Mouse (Mus musculus) MEL (cell line): ENCODE measurements around the gene Plekhg1. TPM values are rescaled to one million over a fixed set of nuclear protein-coding genes. Genes with fewer than 3 reads are reported as not detected.

ENCODE experiments used
- DNase-seq: peaks from one replicate; pipeline ENCODE4 v3.0.0; 2011; ENCODE audit warnings: low read depth, low spot score
- H3K27ac ChIP-seq: 2 replicates; pipeline ENCODE4 v1.5.1; 2012; ENCODE audit warnings: low read depth, mild to moderate bottlenecking, control low read depth, low read length, moderate library complexity; ENCODE audit not compliant: control insufficient read depth
- H3K27me3 ChIP-seq, 2 experiments: fragments of 150-350 bp in 1 of 2; sonication (generic) in 1 of 2; 2 replicates each; pipeline ENCODE4 v1.6.1; 2012; ENCODE audit warnings: low read length in 2 of 2, mild to moderate bottlenecking in 2 of 2, improper control_type of control experiment in 1 of 2, moderate library complexity in 1 of 2; ENCODE audit not compliant: insufficient read depth in 2 of 2, control insufficient read depth in 1 of 2
- H3K36me3 ChIP-seq, 2 experiments: 2 replicates each; pipeline ENCODE4 v1.6.1; 2012 to 2014; ENCODE audit warnings: low read length in 2 of 2, improper control_type of control experiment in 1 of 2, inconsistent platforms in 1 of 2, mild to moderate bottlenecking in 1 of 2; ENCODE audit not compliant: insufficient read depth in 2 of 2, control insufficient read depth in 1 of 2
- H3K4me1 ChIP-seq, 2 experiments: fragments of 150-350 bp in 1 of 2; sonication (generic) in 1 of 2; 2 replicates each; pipeline ENCODE4 v1.6.1; 2012; ENCODE audit warnings: low read length in 2 of 2, improper control_type of control experiment in 1 of 2, mild to moderate bottlenecking in 1 of 2; ENCODE audit not compliant: insufficient read depth in 2 of 2, control insufficient read depth in 1 of 2
- H3K4me3 ChIP-seq, 2 experiments: fragments of 150-350 bp in 1 of 2; sonication (generic) in 1 of 2; 2 replicates each; pipeline ENCODE4 v1.5.1; 2012; ENCODE audit warnings: low read depth in 2 of 2, low read length in 2 of 2, mild to moderate bottlenecking in 2 of 2, moderate library complexity in 2 of 2, control low read depth in 1 of 2, improper control_type of control experiment in 1 of 2; ENCODE audit not compliant: control insufficient read depth in 1 of 2, insufficient read depth in 1 of 2
- H3K79me2 ChIP-seq: 2 replicates; pipeline ENCODE4 v1.6.1; 2012; ENCODE audit warnings: mild to moderate bottlenecking, low read length, moderate library complexity; ENCODE audit not compliant: control insufficient read depth, poor library complexity, insufficient read depth
- H3K9ac ChIP-seq: 2 replicates; pipeline ENCODE4 v1.6.1; 2012; ENCODE audit warnings: low read depth, mild to moderate bottlenecking, control low read depth, low read length, moderate library complexity; ENCODE audit not compliant: control insufficient read depth, poor library complexity, severe bottlenecking
- H3K9me3 ChIP-seq: fragments of 150-350 bp; sonication (generic); replicated peaks from 2 replicates; pipeline ENCODE4 v1.6.1; 2012; ENCODE audit warnings: mild to moderate bottlenecking, low read length, improper control_type of control experiment, moderate library complexity; ENCODE audit not compliant: insufficient read depth
- CTCF ChIP-seq, 3 experiments: IDR thresholded peaks in 2 of 3; conservative IDR thresholded peaks in 1 of 3; 2 replicates each; pipeline ENCODE4 v1.5.1; 2011 to 2012; ENCODE audit warnings: low read length in 3 of 3, low read depth in 2 of 3, mild to moderate bottlenecking in 2 of 3, improper control_type of control experiment in 1 of 3, inconsistent platforms in 1 of 3, mixed read lengths in 1 of 3, moderate library complexity in 1 of 3; ENCODE audit not compliant: control insufficient read depth in 1 of 3, insufficient read depth in 1 of 3, poor library complexity in 1 of 3, severe bottlenecking in 1 of 3
- ETS1 ChIP-seq: IDR thresholded peaks from 2 replicates; pipeline ENCODE4 v1.6.1; 2012; ENCODE audit warnings: low read depth, mild to moderate bottlenecking, inconsistent platforms, low read length, improper control_type of control experiment, moderate library complexity
- JUND ChIP-seq: IDR thresholded peaks from 2 replicates; pipeline ENCODE4 v1.6.1; 2011; ENCODE audit warnings: low read depth, mild to moderate bottlenecking, improper control_type of control experiment, low read length
- MXI1 ChIP-seq: IDR thresholded peaks from 2 replicates; pipeline ENCODE4 v1.6.1; 2011; ENCODE audit warnings: mild to moderate bottlenecking, low read depth, low read length, improper control_type of control experiment
- MYC ChIP-seq: IDR thresholded peaks from 2 replicates; pipeline ENCODE4 v1.6.1; 2011; ENCODE audit warnings: low read depth, mild to moderate bottlenecking, low read length, improper control_type of control experiment, moderate library complexity
- POLR2AphosphoS5 ChIP-seq: IDR thresholded peaks from 2 replicates; pipeline ENCODE4 v1.6.1; 2012; ENCODE audit warnings: low read depth, borderline replicate concordance, mild to moderate bottlenecking, inconsistent platforms, low read length, moderate library complexity, mixed read lengths
- RAD21 ChIP-seq: IDR thresholded peaks from 2 replicates; pipeline ENCODE4 v1.6.1; 2011; ENCODE audit warnings: mild to moderate bottlenecking, low read depth, low read length, improper control_type of control experiment
- SMC3 ChIP-seq: IDR thresholded peaks from 2 replicates; pipeline ENCODE4 v1.6.1; 2011; ENCODE audit warnings: low read depth, low read length, improper control_type of control experiment
- TBP ChIP-seq: IDR thresholded peaks from 2 replicates; pipeline ENCODE4 v1.8.0; 2011; ENCODE audit warnings: low read depth, low read length, improper control_type of control experiment
- ZKSCAN1 ChIP-seq: IDR thresholded peaks from 2 replicates; pipeline ENCODE4 v1.6.1; 2012; ENCODE audit warnings: low read depth, mild to moderate bottlenecking, inconsistent platforms, low read length, improper control_type of control experiment, moderate library complexity
- ZNF384 ChIP-seq: IDR thresholded peaks from 2 replicates; pipeline ENCODE4 v1.6.1; 2012; ENCODE audit warnings: low read depth, mild to moderate bottlenecking, inconsistent platforms, low read length, improper control_type of control experiment
- polyA plus RNA-seq, 2 experiments: library from polyadenylated mRNA; stranded (reverse) in 1 of 2; unstranded in 1 of 2; fragments of >175 nt in 1 of 2; fragments of >200 nt in 1 of 2; gene quantifications; 2 replicates each; pipeline versions ENCODE4 v1.2.1 to v1.2.4; 2012; ENCODE audit warnings: low replicate concordance in 2 of 2, low read depth in 1 of 2; ENCODE audit not compliant: insufficient read length in 2 of 2, insufficient read depth in 1 of 2, missing spikeins in 1 of 2
- total RNA-seq: library from RNA; depleted of rRNA; stranded (reverse); fragments of 300-350 nt; gene quantifications from 2 replicates; pipeline ENCODE4 v1.2.3, GENCODE M21; 2012

The Plekhg1 gene
- total and polyA plus RNA-seq, 3 experiments: 0.01 TPM; not detected in 2

- Histone ChIP-seq H3K36me3 (no peaks in the 10 kb centered on the region), H3K79me2 (no peaks in the 10 kb centered on the region)
- no peak for DNase-seq
- no peak for TF ChIP-seq ZNF384
- no peak for TF ChIP-seq MYC
- TF ChIP-seq CTCF (IDR thresholded peaks at IDR 0.05 in 2 of 3, conservative IDR thresholded peaks at IDR 0.05 in 1 of 3; ENCODE audit: control insufficient read depth in 1 of 3, insufficient read depth in 1 of 3, low read depth in 2 of 3, low read length in 3 of 3, poor library complexity in 1 of 3, severe bottlenecking in 1 of 3): no peak
- TF ChIP-seq MXI1: no peak
- TF ChIP-seq, all 39 proteins: peak for 0
- H3K9ac ChIP-seq: no peak overlapping the region
- no peaks in the 10 kb centered on the region for H3K4me1 ChIP-seq
- no peaks in the 10 kb centered on the region for H3K9me3 ChIP-seq
- H3K27me3 ChIP-seq: no peaks in the 10 kb centered on the region
- no peak overlapping the region for H3K4me3 ChIP-seq
- no peak overlapping the region for H3K27ac ChIP-seq
These were observed 117.7 kb downstream of the Plekhg1 start for GRCm38 (mm10) chr10:3857912-3858311.

- H3K4me3 ChIP-seq: no peak overlapping the region
- no peak overlapping the region for H3K27ac ChIP-seq
- no peaks in the 10 kb centered on the region for H3K79me2 ChIP-seq
- H3K9me3 ChIP-seq: no peaks in the 10 kb centered on the region
- DNase-seq: no peak
- H3K36me3 ChIP-seq: no peaks in the 10 kb centered on the region
- H3K4me1 ChIP-seq: no peaks in the 10 kb centered on the region
- H3K9ac ChIP-seq: no peak overlapping the region
- TF ChIP-seq RAD21 (no peak), JUND (no peak), POLR2AphosphoS5 (no peak)
- TF ChIP-seq, all 39 proteins: peak for 0
- no peaks in the 10 kb centered on the region for H3K27me3 ChIP-seq
These were observed 118.3 kb downstream of the Plekhg1 start for GRCm38 (mm10) chr10:3858437-3858836.

- Histone ChIP-seq H3K79me2 (no peaks in the 10 kb centered on the region), H3K36me3 (no peaks in the 10 kb centered on the region), H3K9me3 (no peaks in the 10 kb centered on the region)
- TF ChIP-seq ZKSCAN1 (no peak), ETS1 (no peak), SMC3 (no peak), TBP (no peak), CTCF (IDR thresholded peaks at IDR 0.05 in 2 of 3, conservative IDR thresholded peaks at IDR 0.05 in 1 of 3; ENCODE audit: control insufficient read depth in 1 of 3, insufficient read depth in 1 of 3, low read depth in 2 of 3, low read length in 3 of 3, poor library complexity in 1 of 3, severe bottlenecking in 1 of 3) (no peak)
- TF ChIP-seq, all 39 proteins: peak for 0
- no peak overlapping the region for H3K4me3 ChIP-seq
- H3K27me3 ChIP-seq: no peaks in the 10 kb centered on the region
- no peak for DNase-seq
- H3K27ac ChIP-seq: no peak overlapping the region
- H3K9ac ChIP-seq: no peak overlapping the region
- no peaks in the 10 kb centered on the region for H3K4me1 ChIP-seq
These were observed 119.0 kb downstream of the Plekhg1 start for GRCm38 (mm10) chr10:3858961-3859714.
